Mouse (Mus musculus) spleen, adult 2 months (tissue): ENCODE measurements around the gene Lrit3. TPM values are rescaled to one million over a fixed set of nuclear protein-coding genes. Genes with fewer than 3 reads are reported as not detected.

ENCODE experiments used
- DNase-seq, 2 experiments: peaks; one replicate each; pipeline versions ENCODE4 v3.0.0 to v3.0.0-alpha.2; 2012 to 2021; ENCODE audit warnings: low spot score in 2 of 2, low read depth in 1 of 2
- H3K27ac ChIP-seq: fragments of 200-500 bp; 2 replicates; pipeline ENCODE4 v1.5.1; 2012; ENCODE audit warnings: low read length, inconsistent platforms; ENCODE audit not compliant: insufficient read depth
- H3K27me3 ChIP-seq: fragments of 200-500 bp; 2 replicates; pipeline ENCODE4 v1.6.1; 2012; ENCODE audit warnings: mild to moderate bottlenecking, moderate library complexity, low read length, inconsistent platforms; ENCODE audit not compliant: control insufficient read depth, insufficient read depth
- H3K36me3 ChIP-seq: fragments of 200-500 bp; 2 replicates; pipeline ENCODE4 v1.6.1; 2012; ENCODE audit warnings: mild to moderate bottlenecking, low read length, inconsistent platforms; ENCODE audit not compliant: control insufficient read depth, insufficient read depth
- H3K4me1 ChIP-seq: fragments of 200-500 bp; 2 replicates; pipeline ENCODE4 v1.6.1; 2011; ENCODE audit warnings: inconsistent platforms; ENCODE audit not compliant: control insufficient read depth, insufficient read depth, insufficient read length
- H3K4me3 ChIP-seq: fragments of 200-500 bp; 2 replicates; pipeline ENCODE4 v1.5.1; 2011; ENCODE audit warnings: mild to moderate bottlenecking, inconsistent platforms; ENCODE audit not compliant: insufficient read depth, insufficient read length; ENCODE audit errors: extremely low read depth
- CTCF ChIP-seq: fragments of 200-500 bp; IDR thresholded peaks from 2 replicates; pipeline ENCODE4 v1.5.1; 2011; ENCODE audit warnings: mild to moderate bottlenecking, inconsistent platforms; ENCODE audit not compliant: insufficient read depth, insufficient read length, insufficient replicate concordance; ENCODE audit errors: extremely low read depth
- POLR2A ChIP-seq: fragments of 200-500 bp; IDR thresholded peaks from 2 replicates; pipeline ENCODE4 v1.6.1; 2011; ENCODE audit warnings: low read depth, low read length, inconsistent platforms
- WGBS: fragments of 180-500 bp; shearing (Covaris S2); methylation state at CpG from one replicate; pipeline ENCODE4 v1.1.7; 2018; 5-methylcytosine and 5-hydroxymethylcytosine counted together
- polyA plus RNA-seq: library from polyadenylated mRNA; depleted of rRNA; stranded (reverse); fragments of >200 nt; gene quantifications from 2 replicates; pipeline ENCODE4 v1.2.3, GENCODE M21; 2012

Gene Lrit3
- polyA plus RNA-seq, 1 experiment, result not detected

DNA sequence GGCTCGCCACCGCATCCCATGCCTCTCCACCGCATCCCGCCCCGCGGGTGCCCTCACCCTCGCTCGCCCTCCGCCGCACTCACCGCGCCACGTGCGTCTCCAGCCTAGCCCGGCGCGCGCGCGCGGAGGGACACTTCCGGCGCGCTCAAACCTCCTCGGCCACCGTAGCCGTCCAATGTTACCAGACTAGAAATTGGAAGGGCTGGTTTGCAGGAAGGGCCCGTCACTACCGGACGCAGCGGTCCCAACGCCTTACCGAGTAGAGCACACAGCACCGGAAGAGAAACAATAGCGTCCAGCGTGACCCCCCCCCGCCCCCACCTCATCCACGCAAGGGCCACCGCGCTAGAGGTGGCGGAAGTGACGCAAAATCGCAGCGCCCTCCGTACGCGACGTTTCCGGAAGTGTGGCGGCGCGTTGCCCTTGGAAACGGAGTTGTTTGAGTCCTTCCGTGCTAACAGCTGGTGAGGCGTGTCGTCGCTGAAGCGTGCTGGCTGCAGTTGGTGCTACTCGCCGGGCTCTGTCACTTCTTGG lies 27.3 kb upstream of the Lrit3 start, which contains the start of gene Gar1:
Gene Gar1 (minus strand): TSS at position 362 of the 534 bp plus-strand sequence.
- no peaks in the 10 kb centered on the region for H3K27me3 ChIP-seq

DNA sequence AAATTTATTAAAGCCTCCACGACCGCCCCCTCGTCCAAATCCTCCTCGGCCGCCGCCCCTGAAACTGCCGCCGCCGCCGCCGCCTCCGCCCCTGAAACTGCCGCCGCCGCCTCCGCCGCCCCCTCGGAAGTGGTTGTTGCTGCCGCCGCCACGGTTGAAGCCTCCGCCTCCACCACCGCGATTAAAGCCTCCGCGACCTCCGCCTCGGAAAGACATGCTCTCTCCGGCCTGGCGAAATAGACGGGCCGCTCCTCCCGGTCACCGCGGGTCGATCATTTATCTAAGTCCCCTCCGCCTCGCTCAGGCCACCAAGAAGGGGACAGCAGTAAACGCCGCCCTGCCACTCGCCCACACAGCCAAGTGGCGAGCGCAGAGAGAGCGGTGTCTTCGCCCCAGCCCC lies 26.8 kb upstream of the Lrit3 start:
- Histone ChIP-seq H3K27ac (peak overlapping the region; percentile 88), H3K4me3 (peak overlapping the region; percentile 72), H3K4me1 (peaks cover 3% of the 10 kb centered on the region; the same call in 1 of the 2 replicates), H3K36me3 (0 out of 2 replicates have a peak, but pooled peaks cover 1% of the 10 kb centered on the region), H3K27me3 (no peaks in the 10 kb centered on the region)
- under 1% methylated on average over 44 of the region's 45 CpGs for WGBS
- DNase-seq, result peak; percentile 7 to 48
- TF ChIP-seq POLR2A (no peak), CTCF (no peak)

More for the DNA sequence above, 27.3 kb upstream of the Lrit3 start, which contains the start of gene Gar1:
- Histone ChIP-seq H3K4me3 (peak within 1 kb of the TSS; percentile 72), H3K4me1 (peaks cover 3% of the 10 kb centered on the region; the same call in 1 of the 2 replicates), H3K27ac (peak within 1 kb of the TSS; percentile 88), H3K36me3 (no peaks in the 10 kb centered on the region)
- TF ChIP-seq POLR2A (no peak), CTCF (no peak)
- peak; percentile 93 to 96 for DNase-seq
- WGBS, result 1% methylated on average over 57 of the region's 60 CpGs

DNA sequence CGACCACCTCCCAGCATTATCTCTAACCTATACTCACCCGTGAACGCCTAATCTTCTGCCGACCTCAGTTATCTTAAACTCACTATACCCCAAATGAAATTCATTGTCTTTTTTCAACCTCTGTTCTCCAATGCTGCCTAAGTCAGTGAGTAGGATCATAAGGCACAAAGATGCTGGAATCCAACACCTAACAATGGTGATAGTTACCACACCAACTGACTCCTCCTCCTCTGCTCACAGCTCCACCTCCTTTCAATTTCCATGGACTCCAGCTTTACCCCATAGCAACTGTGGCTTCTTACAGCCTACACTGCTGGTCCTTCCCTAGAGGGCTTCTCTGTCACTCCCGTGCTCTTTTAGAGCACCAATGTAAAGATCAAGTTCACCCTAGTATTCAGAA lies 23.9 kb upstream of the Lrit3 start:
- H3K4me3 ChIP-seq, result no peak overlapping the region
- H3K4me1 ChIP-seq, result peaks cover 3% of the 10 kb centered on the region; the same call in 1 of the 2 replicates
- H3K27ac ChIP-seq, result no peak overlapping the region
- H3K36me3 ChIP-seq, result peaks cover 10% of the 10 kb centered on the region
- 98% methylated on average over 5 of the region's 5 CpGs for WGBS
- no peak for DNase-seq
- H3K27me3 ChIP-seq, result no peaks in the 10 kb centered on the region
- TF ChIP-seq CTCF (no peak), POLR2A (no peak)

DNA sequence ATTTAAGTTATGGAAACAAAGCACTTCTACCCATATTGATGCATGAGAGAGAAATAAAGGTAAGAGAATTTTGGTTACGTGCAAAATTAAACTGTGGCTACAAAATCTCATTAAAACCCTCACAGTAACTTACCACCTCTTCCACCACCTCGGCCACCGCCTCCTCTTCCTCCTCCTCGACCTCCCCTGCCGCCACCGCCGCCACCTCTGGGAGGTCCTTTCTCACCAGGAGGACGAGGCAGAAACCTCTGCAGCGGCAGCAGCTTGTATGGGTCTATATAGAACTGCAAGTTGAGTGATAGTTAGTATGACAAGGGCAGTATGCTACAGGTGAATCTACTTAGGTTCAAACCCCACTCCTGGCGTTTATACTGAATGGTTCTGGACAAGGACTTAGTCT lies 22.9 kb upstream of the Lrit3 start:
- no peak for DNase-seq
- peaks cover 10% of the 10 kb centered on the region for H3K36me3 ChIP-seq
- peaks cover 3% of the 10 kb centered on the region; the same call in 1 of the 2 replicates for H3K4me1 ChIP-seq
- no peak overlapping the region for H3K4me3 ChIP-seq
- no peak for TF ChIP-seq POLR2A
- TF ChIP-seq CTCF, result no peak
- H3K27ac ChIP-seq, result no peak overlapping the region
- 89% methylated on average over 10 of the region's 10 CpGs for WGBS
- H3K27me3 ChIP-seq, result no peaks in the 10 kb centered on the region

DNA sequence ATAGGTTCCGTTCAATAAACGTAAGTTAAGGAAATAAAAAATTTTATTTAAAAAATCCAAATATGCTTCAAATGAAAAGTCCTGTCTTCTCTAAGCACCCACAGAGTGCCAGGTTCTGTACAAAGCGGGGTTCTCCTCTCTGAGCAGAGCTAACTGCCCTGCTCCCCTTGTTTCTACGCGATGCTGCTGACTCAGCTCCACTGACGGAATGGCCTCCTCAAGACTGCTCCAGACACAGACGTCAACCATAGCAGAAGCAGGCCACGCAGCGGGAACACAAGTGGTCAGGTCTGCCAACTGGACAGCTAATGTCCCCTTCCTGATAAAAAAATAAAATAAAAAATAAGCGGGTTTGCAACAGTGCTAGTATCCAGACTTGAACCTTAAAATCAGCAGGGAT lies 21.1 kb upstream of the Lrit3 start:
- Histone ChIP-seq H3K27ac (no peak overlapping the region), H3K4me1 (peaks cover 3% of the 10 kb centered on the region; the same call in 1 of the 2 replicates), H3K4me3 (no peak overlapping the region), H3K36me3 (peaks cover 10% of the 10 kb centered on the region), H3K27me3 (no peaks in the 10 kb centered on the region)
- 92% methylated on average over 10 of the region's 10 CpGs for WGBS
- DNase-seq, result no peak
- TF ChIP-seq POLR2A (no peak), CTCF (no peak)

DNA sequence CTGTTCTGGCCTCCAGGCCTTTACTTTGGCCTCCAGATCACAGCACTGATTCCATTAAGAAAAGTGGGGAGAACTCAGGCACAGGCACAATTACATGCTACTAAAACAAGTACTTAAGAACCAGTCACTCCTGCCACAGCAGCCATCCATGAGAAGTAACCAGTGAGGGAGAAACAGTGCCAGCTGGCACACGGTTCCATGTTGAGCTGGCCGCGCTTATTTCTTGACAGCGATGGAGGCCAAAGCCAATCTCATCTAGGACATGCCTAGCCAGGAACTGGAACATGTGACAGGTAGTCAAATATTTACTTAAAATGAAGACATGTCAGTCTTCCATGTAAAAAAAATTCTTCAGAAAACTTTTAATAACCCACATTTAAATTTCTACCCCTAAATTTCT lies 20.3 kb upstream of the Lrit3 start:
- WGBS, result 93% methylated on average over 4 of the region's 4 CpGs
- DNase-seq, result no peak
- Histone ChIP-seq H3K27me3 (no peaks in the 10 kb centered on the region), H3K27ac (no peak overlapping the region), H3K36me3 (peaks cover 10% of the 10 kb centered on the region), H3K4me3 (no peak overlapping the region), H3K4me1 (no peaks in the 10 kb centered on the region)
- TF ChIP-seq CTCF, result no peak
- no peak for TF ChIP-seq POLR2A

DNA sequence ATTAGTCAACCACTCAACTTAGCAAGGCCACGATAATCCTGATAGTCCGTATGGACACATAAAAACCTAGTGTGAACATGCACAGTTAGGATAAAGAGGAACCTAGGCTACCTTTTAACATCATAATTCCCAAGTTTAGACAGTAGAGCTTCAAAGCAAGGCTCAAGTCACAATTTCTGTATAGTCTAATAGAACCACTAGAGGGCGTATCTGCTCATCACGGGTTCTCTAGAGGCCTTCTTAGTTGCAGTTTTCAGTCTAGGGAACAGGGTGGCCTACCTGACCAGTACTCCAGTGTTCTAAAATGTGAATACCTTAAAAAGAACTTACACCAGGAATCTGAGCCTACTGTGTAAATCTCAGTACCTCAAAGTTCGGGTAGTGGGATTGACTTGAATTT lies 19.5 kb upstream of the Lrit3 start:
- Histone ChIP-seq H3K4me1 (no peaks in the 10 kb centered on the region), H3K27me3 (no peaks in the 10 kb centered on the region), H3K36me3 (peaks cover 10% of the 10 kb centered on the region), H3K27ac (no peak overlapping the region), H3K4me3 (no peak overlapping the region)
- peak in 1 of 2 experiments; percentile 15 for DNase-seq
- no peak for TF ChIP-seq CTCF
- no peak for TF ChIP-seq POLR2A
- WGBS, result 62% methylated on average over 5 of the region's 5 CpGs
